Mouse (Mus musculus) C2C12 (cell line): ENCODE results near the gene Soat2.
A peak's percentile ranks its signal among the peaks of the same experiment; 100 is the strongest.

Experiments used
- CTCF ChIP-seq: IDR thresholded peaks from one replicate; pipeline ENCODE4 v1.5.1; 2011; ENCODE audit not compliant: control insufficient read depth, insufficient read depth, insufficient read length
- FOSL1 ChIP-seq: IDR thresholded peaks from one replicate; pipeline ENCODE4 v1.8.0; 2011; ENCODE audit warnings: mild to moderate bottlenecking, low read length; ENCODE audit not compliant: poor library complexity, insufficient read depth, severe bottlenecking
- MYOG ChIP-seq: IDR thresholded peaks from one replicate; pipeline ENCODE4 v1.6.1; 2011; ENCODE audit not compliant: control insufficient read depth, insufficient read length; ENCODE audit errors: extremely low read depth
- USF1 ChIP-seq: IDR thresholded peaks from one replicate; pipeline ENCODE4 v1.6.1; 2011; ENCODE audit warnings: low read depth, mild to moderate bottlenecking, control low read depth, moderate library complexity

- TF ChIP-seq USF1 = no peak
- TF ChIP-seq CTCF = peak; percentile 69
- no peak for TF ChIP-seq FOSL1
- no peak for TF ChIP-seq MYOG
These were observed 28.0 kb downstream of the Soat2 start for GRCm38 (mm10) chr15:102178279-102178678.
